Mouse (Mus musculus) hindbrain, embryonic 10.5 days (tissue): Measurements from ENCODE around the gene Parm1. TPM values are rescaled to one million over a fixed set of nuclear protein-coding genes. Genes with fewer than 3 reads are reported as not detected.

Experiments used
- DNase-seq: peaks from one replicate; pipeline ENCODE4 v3.0.0-alpha.2; 2017; ENCODE audit warnings: low spot score
- H3K27ac ChIP-seq: fragments of 300-500 bp; sonication (generic); 2 replicates; pipeline ENCODE4 v1.5.1; 2016; ENCODE audit warnings: mild to moderate bottlenecking, moderate library complexity
- H3K27me3 ChIP-seq: fragments of 300-500 bp; sonication (generic); 2 replicates; pipeline ENCODE4 v1.6.1; 2016; ENCODE audit warnings: mild to moderate bottlenecking; ENCODE audit not compliant: poor library complexity, insufficient read depth, severe bottlenecking
- H3K36me3 ChIP-seq: fragments of 300-500 bp; sonication (generic); 2 replicates; pipeline ENCODE4 v1.6.1; 2016; ENCODE audit warnings: mild to moderate bottlenecking, moderate library complexity
- H3K4me1 ChIP-seq: fragments of 300-500 bp; sonication (generic); replicated peaks from 2 replicates; pipeline ENCODE4 v1.6.1; 2016; ENCODE audit warnings: mild to moderate bottlenecking
- H3K4me3 ChIP-seq: fragments of 300-500 bp; sonication (generic); 2 replicates; pipeline ENCODE4 v1.5.1; 2016; ENCODE audit warnings: mild to moderate bottlenecking, moderate library complexity
- H3K9me3 ChIP-seq: fragments of 300-500 bp; sonication (generic); 2 replicates; pipeline ENCODE4 v1.6.1; 2016; ENCODE audit warnings: mild to moderate bottlenecking, moderate library complexity
- WGBS: fragments of 180-500 bp; shearing (Covaris S2); methylation state at CpG from one replicate; pipeline ENCODE4 v1.1.7; 2016; 5-methylcytosine and 5-hydroxymethylcytosine counted together
- polyA plus RNA-seq: library from polyadenylated mRNA; unstranded; fragments of >200 nt; fragmentation: Nextera tagmentation; extraction: Ambion mirVana; gene quantifications from 2 replicates; pipeline ENCODE4 v1.2.1, GENCODE M21; 2016

Gene Parm1
- polyA plus RNA-seq, 1 experiment from 2014 or later = 16.3 TPM

DNA sequence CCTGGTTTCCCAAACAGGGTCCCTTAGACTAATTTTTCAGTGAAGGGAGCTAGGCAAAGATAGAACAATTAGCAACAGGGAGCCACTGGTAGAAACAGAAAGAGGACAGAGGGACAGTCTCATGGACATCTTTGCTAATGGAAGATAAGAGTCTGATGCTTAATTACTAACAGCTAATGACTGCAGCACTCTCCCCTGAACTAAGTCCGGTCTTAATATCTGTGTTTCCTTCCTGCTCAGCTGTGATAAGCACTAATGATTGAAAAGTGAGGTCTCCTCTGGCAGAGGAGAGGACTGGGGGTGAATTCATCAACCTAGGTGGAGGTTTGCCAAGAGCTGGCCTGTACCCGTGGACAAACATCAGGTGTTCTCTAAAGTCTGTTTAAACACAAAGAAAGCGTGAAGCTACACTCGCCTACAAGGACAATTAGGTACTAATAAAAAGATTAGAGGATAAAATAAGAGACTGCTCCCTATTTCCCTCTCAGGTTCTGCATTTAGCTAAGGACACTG, 101.3 kb downstream of the Parm1 start:
- no peaks in the 10 kb centered on the region for H3K27me3 ChIP-seq
- WGBS = 91% methylated on average over 4 of the region's 4 CpGs
- H3K4me3 ChIP-seq = no peak overlapping the region
- H3K27ac ChIP-seq = no peak overlapping the region
- peaks cover 3% of the 10 kb centered on the region; the same call in 1 of the 2 replicates for H3K4me1 ChIP-seq
- no peaks in the 10 kb centered on the region for H3K36me3 ChIP-seq
- no peaks in the 10 kb centered on the region for H3K9me3 ChIP-seq
- DNase-seq = no peak

- Histone ChIP-seq H3K4me3 (no peak overlapping the region), H3K9me3 (no peaks in the 10 kb centered on the region), H3K27ac (no peak overlapping the region), H3K27me3 (no peaks in the 10 kb centered on the region), H3K4me1 (no peaks in the 10 kb centered on the region), H3K36me3 (no peaks in the 10 kb centered on the region)
- no peak for DNase-seq
- WGBS = 94% methylated on average over 6 of the region's 6 CpGs
Measured at GRCm38 (mm10) chr5:91621197-91621596, 103.8 kb downstream of the Parm1 start.

DNA sequence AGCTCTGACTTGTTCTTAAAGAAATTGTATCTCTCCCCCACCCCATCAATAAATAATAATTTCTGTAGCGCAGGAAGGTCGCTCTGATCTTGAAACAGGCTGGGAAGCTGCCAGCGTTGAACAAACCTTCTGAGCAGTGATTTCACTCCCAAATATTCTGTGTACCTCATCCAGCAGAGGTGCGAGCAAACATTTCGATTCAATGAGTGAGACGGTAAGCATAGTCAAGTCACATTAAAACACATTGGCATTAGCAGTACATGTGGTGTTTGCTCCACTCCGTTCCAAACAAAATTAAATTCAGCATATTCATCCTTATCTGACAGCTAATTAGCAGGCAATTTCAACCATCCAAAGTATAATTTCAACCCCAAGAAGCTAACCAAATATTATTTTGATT, 109.4 kb downstream of the Parm1 start:
- H3K36me3 ChIP-seq = no peaks in the 10 kb centered on the region
- DNase-seq = no peak
- WGBS = 93% methylated on average over 7 of the region's 7 CpGs
- H3K4me1 ChIP-seq = no peaks in the 10 kb centered on the region
- no peaks in the 10 kb centered on the region for H3K27me3 ChIP-seq
- no peaks in the 10 kb centered on the region for H3K9me3 ChIP-seq
- H3K4me3 ChIP-seq = no peak overlapping the region
- no peak overlapping the region for H3K27ac ChIP-seq

DNA sequence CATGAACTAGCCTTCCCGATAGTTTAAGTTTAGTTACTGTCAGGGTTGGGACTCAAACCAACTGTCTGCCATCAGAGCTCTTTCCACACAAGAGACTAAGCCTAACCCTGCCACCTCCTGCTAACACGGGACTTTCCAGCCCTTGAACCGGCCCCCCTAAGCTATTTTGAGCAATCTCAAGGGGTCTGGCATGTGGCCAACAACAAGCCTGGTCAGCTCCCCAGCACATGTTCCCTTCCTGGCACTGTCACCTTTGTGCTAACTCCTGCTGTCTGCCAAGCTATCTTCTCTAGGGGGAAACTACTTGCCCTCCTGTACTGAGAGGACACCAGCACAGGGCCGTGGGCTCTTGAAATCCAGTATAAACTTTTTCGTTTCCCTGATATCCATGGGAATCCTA, 112.1 kb downstream of the Parm1 start:
- Histone ChIP-seq H3K9me3 (no peaks in the 10 kb centered on the region), H3K27me3 (no peaks in the 10 kb centered on the region), H3K4me3 (no peak overlapping the region), H3K27ac (no peak overlapping the region), H3K36me3 (no peaks in the 10 kb centered on the region), H3K4me1 (no peaks in the 10 kb centered on the region)
- 86% methylated on average over 5 of the region's 5 CpGs for WGBS
- no peak for DNase-seq

- Histone ChIP-seq H3K27ac (no peak overlapping the region), H3K36me3 (no peaks in the 10 kb centered on the region), H3K27me3 (no peaks in the 10 kb centered on the region), H3K9me3 (no peaks in the 10 kb centered on the region), H3K4me1 (no peaks in the 10 kb centered on the region), H3K4me3 (no peak overlapping the region)
- no peak for DNase-seq
- 91% methylated on average over 4 of the region's 4 CpGs for WGBS
Measured at GRCm38 (mm10) chr5:91651330-91651729, 133.9 kb downstream of the Parm1 start.

- H3K4me3 ChIP-seq = no peak overlapping the region
- 84% methylated on average over 14 of the region's 14 CpGs for WGBS
- H3K9me3 ChIP-seq = no peaks in the 10 kb centered on the region
- no peaks in the 10 kb centered on the region for H3K36me3 ChIP-seq
- no peaks in the 10 kb centered on the region for H3K4me1 ChIP-seq
- no peak for DNase-seq
- H3K27ac ChIP-seq = no peak overlapping the region
- no peaks in the 10 kb centered on the region for H3K27me3 ChIP-seq
Measured at GRCm38 (mm10) chr5:91653061-91653915, 135.9 kb downstream of the Parm1 start.

DNA sequence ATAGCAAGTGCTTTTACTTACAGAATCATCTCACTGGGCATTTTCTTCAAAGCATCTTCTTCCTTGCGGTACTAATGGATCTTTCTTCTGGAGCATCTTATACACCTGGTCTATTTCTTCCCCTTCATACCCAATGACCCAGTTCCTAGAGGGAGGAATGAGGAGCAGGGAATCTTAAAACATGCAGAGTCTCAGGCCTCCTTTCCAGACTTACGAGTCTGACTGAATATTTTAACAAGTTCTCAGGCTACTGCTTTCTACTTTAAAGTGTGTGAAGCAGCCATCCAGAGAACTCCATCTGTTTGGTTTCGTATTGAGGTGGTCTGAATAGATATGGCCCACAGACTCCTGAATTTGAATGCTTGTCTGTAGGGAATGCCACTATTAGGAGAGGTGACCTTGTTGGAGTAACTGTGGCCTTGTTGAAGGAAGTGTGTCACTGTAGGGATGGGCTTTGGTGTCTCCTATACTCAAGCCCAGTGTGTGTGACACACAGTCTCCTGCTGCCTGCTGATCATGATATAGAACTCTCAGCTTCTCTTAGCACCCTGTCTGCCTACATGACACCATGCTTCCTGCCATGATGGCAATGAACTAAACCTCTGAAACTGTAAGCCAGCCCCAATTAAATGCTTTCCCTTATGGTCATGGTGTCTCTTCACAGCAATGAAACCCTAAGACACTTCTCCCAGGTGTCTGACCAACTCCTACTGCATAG, 137.1 kb downstream of the Parm1 start:
- 90% methylated on average over 3 of the region's 3 CpGs for WGBS
- Histone ChIP-seq H3K4me3 (no peak overlapping the region), H3K9me3 (no peaks in the 10 kb centered on the region), H3K4me1 (no peaks in the 10 kb centered on the region), H3K27me3 (no peaks in the 10 kb centered on the region), H3K27ac (no peak overlapping the region), H3K36me3 (no peaks in the 10 kb centered on the region)
- DNase-seq = no peak

GRCm38 (mm10) chr5:91655263-91655662, 137.8 kb downstream of the Parm1 start:
- WGBS = 80% methylated on average over 3 of the region's 3 CpGs

GRCm38 (mm10) chr5:91662715-91663114, 145.3 kb downstream of the Parm1 start:
- Histone ChIP-seq H3K4me1 (0 out of 2 replicates have a peak, but pooled peaks cover 6% of the 10 kb centered on the region), H3K9me3 (no peaks in the 10 kb centered on the region), H3K27ac (no peak overlapping the region), H3K27me3 (no peaks in the 10 kb centered on the region), H3K36me3 (no peaks in the 10 kb centered on the region), H3K4me3 (no peak overlapping the region)
- WGBS = 83% methylated on average over 1 of the region's 1 CpGs
- DNase-seq = no peak

More at GRCm38 (mm10) chr5:91655263-91655662, 137.8 kb downstream of the Parm1 start:
- H3K4me3 ChIP-seq = no peak overlapping the region
- no peaks in the 10 kb centered on the region for H3K4me1 ChIP-seq
- H3K9me3 ChIP-seq = no peaks in the 10 kb centered on the region
- H3K36me3 ChIP-seq = no peaks in the 10 kb centered on the region
- no peaks in the 10 kb centered on the region for H3K27me3 ChIP-seq
- no peak overlapping the region for H3K27ac ChIP-seq
- no peak for DNase-seq

DNA sequence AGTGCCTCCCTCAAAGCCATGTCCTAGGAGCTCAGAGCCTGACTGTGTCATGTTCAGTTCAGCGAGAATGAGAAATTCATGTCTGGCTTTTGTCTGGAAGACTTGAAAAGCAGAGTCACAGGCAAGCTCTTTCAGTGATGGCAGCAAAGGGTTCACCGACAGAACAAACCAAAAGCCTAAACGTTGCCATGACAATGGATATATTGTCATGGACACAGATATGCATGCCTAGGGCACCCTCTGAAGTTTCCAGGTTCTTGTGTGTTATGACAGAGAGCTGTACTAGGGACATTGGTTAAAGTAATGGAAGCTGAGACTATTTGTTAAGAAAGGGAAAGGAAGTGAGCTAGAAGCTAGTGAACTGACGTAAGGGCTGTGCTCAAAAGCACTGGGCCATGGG, 149.7 kb downstream of the Parm1 start:
- DNase-seq = no peak
- 62% methylated on average over 4 of the region's 4 CpGs for WGBS

DNA sequence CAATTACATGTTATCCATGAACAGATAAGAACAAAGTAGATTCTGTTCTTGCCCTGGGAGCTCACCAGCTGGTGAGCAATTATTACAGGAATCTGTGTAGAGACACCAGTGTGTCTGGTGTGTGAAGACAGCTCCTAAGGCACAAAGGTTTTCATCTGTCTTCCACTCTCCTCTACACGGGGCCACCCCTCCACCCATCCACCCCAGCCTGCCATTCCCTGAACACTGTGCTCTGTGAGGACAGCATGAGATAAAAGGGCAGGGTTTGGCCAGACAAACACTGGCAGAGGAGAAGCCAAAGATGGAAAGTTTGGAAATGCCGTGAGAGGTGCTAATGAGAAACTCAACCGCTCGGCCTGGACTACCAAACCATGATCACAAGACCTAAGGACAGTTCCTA, 151.8 kb downstream of the Parm1 start:
- Histone ChIP-seq H3K27me3 (no peaks in the 10 kb centered on the region), H3K9me3 (no peaks in the 10 kb centered on the region), H3K4me3 (no peak overlapping the region), H3K4me1 (0 out of 2 replicates have a peak, but pooled peaks cover 6% of the 10 kb centered on the region), H3K36me3 (no peaks in the 10 kb centered on the region), H3K27ac (no peak overlapping the region)
- 90% methylated on average over 4 of the region's 4 CpGs for WGBS
- no peak for DNase-seq

More for the DNA sequence above, 149.7 kb downstream of the Parm1 start:
- no peaks in the 10 kb centered on the region for H3K36me3 ChIP-seq
- H3K9me3 ChIP-seq = no peaks in the 10 kb centered on the region
- H3K4me3 ChIP-seq = no peak overlapping the region
- H3K4me1 ChIP-seq = 0 out of 2 replicates have a peak, but pooled peaks cover 6% of the 10 kb centered on the region
- H3K27ac ChIP-seq = no peak overlapping the region
- no peaks in the 10 kb centered on the region for H3K27me3 ChIP-seq
